Mouse (Mus musculus) thymus, adult 2 months (tissue): ENCODE data around the gene Ap1g2.

Source experiments
- CTCF ChIP-seq: fragments of 200-500 bp; IDR thresholded peaks from 2 replicates; pipeline ENCODE4 v1.5.1; 2012; ENCODE audit warnings: mild to moderate bottlenecking, control low read depth, low read length, moderate library complexity, borderline replicate concordance; ENCODE audit not compliant: control insufficient read depth, poor library complexity, insufficient read depth; ENCODE audit errors: extremely low read depth
- POLR2A ChIP-seq: fragments of 200-500 bp; IDR thresholded peaks from 2 replicates; pipeline ENCODE4 v1.6.1; 2012; ENCODE audit warnings: mild to moderate bottlenecking, low read length, control low read depth, moderate library complexity; ENCODE audit not compliant: control insufficient read depth, poor library complexity, insufficient read depth; ENCODE audit errors: extremely low read depth

- no peak for TF ChIP-seq CTCF
- no peak for TF ChIP-seq POLR2A
Observed at GRCm38 (mm10) chr14:55078366-55078989, 27.9 kb downstream of the Ap1g2 start.
